Mouse (Mus musculus): ENCODE results near the gene Xpr1. TPM values are rescaled to one million over a fixed set of nuclear protein-coding genes. Genes with fewer than 3 reads are reported as not detected.
"Not testable (repeated sequence)": the region's sequence is repeated elsewhere in the genome, so short reads cannot be mapped to it uniquely, and the experiment has no call there.

Xpr1 gene
- polyA plus RNA-seq, 1 experiment from 2014 or later, result 10.1 TPM

GRCm38 (mm10) chr1:155275793-155276192 is 141.4 kb downstream of the Xpr1 start:
- ATAC-seq (replicated peaks; ENCODE audit: insufficient number of reproducible peaks, low FRiP score, low TSS enrichment), result no peak
- no peak overlapping the region for H3K27ac ChIP-seq (ENCODE audit: low read depth, low read length)
- H3K9me3 ChIP-seq (replicated peaks; ENCODE audit: control insufficient read depth, low read length), result no peaks in the 10 kb centered on the region
- 0 out of 2 replicates have a peak, but pooled peaks cover 4% of the 10 kb centered on the region for H3K4me1 ChIP-seq (ENCODE audit: control insufficient read depth, insufficient read depth, low read length)
- H3K36me3 ChIP-seq (ENCODE audit: control insufficient read depth, insufficient read depth, low read length), result no peaks in the 10 kb centered on the region
- H3K4me3 ChIP-seq (ENCODE audit: low read depth, low read length), result no peak overlapping the region
- no peaks in the 10 kb centered on the region for H3K27me3 ChIP-seq (ENCODE audit: control insufficient read depth, insufficient read depth, low read length)
- 82% methylated on average over 4 of the region's 4 CpGs for whole genome bisulfite sequencing (ENCODE audit: insufficient replicate concordance)
- no peak overlapping the region for H3K9ac ChIP-seq (ENCODE audit: low read depth, low read length)
- H3K4me2 ChIP-seq, result no peak overlapping the region

- Histone ChIP-seq H3K27ac (ENCODE audit: low read depth, low read length) (no peak overlapping the region), H3K4me1 (ENCODE audit: control insufficient read depth, insufficient read depth, low read length) (0 out of 2 replicates have a peak, but pooled peaks cover 4% of the 10 kb centered on the region), H3K36me3 (ENCODE audit: control insufficient read depth, insufficient read depth, low read length) (no peaks in the 10 kb centered on the region), H3K9ac (ENCODE audit: low read depth, low read length) (no peak overlapping the region), H3K27me3 (ENCODE audit: control insufficient read depth, insufficient read depth, low read length) (no peaks in the 10 kb centered on the region), H3K4me3 (ENCODE audit: low read depth, low read length) (no peak overlapping the region), H3K9me3 (replicated peaks; ENCODE audit: control insufficient read depth, low read length) (no peaks in the 10 kb centered on the region), H3K4me2 (no peak overlapping the region)
- no peak for ATAC-seq (replicated peaks; ENCODE audit: insufficient number of reproducible peaks, low FRiP score, low TSS enrichment)
- WGBS (ENCODE audit: insufficient replicate concordance), result 84% methylated on average over 3 of the region's 3 CpGs
Observed at GRCm38 (mm10) chr1:155274976-155275375, 142.2 kb downstream of the Xpr1 start.

GRCm38 (mm10) chr1:155272953-155273352 is 144.3 kb downstream of the Xpr1 start:
- 90% methylated on average over 4 of the region's 4 CpGs for WGBS (ENCODE audit: insufficient replicate concordance)
- no peak overlapping the region for H3K4me2 ChIP-seq
- H3K9me3 ChIP-seq (replicated peaks; ENCODE audit: control insufficient read depth, low read length), result no peaks in the 10 kb centered on the region
- H3K27me3 ChIP-seq (ENCODE audit: control insufficient read depth, insufficient read depth, low read length), result no peaks in the 10 kb centered on the region
- H3K27ac ChIP-seq (ENCODE audit: low read depth, low read length), result no peak overlapping the region
- no peak overlapping the region for H3K4me3 ChIP-seq (ENCODE audit: low read depth, low read length)
- 0 out of 2 replicates have a peak, but pooled peaks cover 4% of the 10 kb centered on the region for H3K4me1 ChIP-seq (ENCODE audit: control insufficient read depth, insufficient read depth, low read length)
- no peaks in the 10 kb centered on the region for H3K36me3 ChIP-seq (ENCODE audit: control insufficient read depth, insufficient read depth, low read length)
- no peak overlapping the region for H3K9ac ChIP-seq (ENCODE audit: low read depth, low read length)
- ATAC-seq (replicated peaks; ENCODE audit: insufficient number of reproducible peaks, low FRiP score, low TSS enrichment), result no peak

- H3K27me3 ChIP-seq (ENCODE audit: control insufficient read depth, insufficient read depth, low read length); H3K4me3 ChIP-seq (ENCODE audit: low read depth, low read length); ATAC-seq (replicated peaks; ENCODE audit: insufficient number of reproducible peaks, low FRiP score, low TSS enrichment); H3K9ac ChIP-seq (ENCODE audit: low read depth, low read length); H3K36me3 ChIP-seq (ENCODE audit: control insufficient read depth, insufficient read depth, low read length); H3K27ac ChIP-seq (ENCODE audit: low read depth, low read length); H3K4me2 ChIP-seq; H3K9me3 ChIP-seq (replicated peaks; ENCODE audit: control insufficient read depth, low read length); H3K4me1 ChIP-seq (ENCODE audit: control insufficient read depth, insufficient read depth, low read length): not testable (repeated sequence)
- WGBS (ENCODE audit: insufficient replicate concordance), result 86% methylated on average over 10 of the region's 10 CpGs
Observed at GRCm38 (mm10) chr1:155262496-155262895, 154.7 kb downstream of the Xpr1 start.

- H3K4me1 ChIP-seq (ENCODE audit: control insufficient read depth, insufficient read depth, low read length), result 0 out of 2 replicates have a peak, but pooled peaks cover 3% of the 10 kb centered on the region
- no peak for ATAC-seq (replicated peaks; ENCODE audit: insufficient number of reproducible peaks, low FRiP score, low TSS enrichment)
- no peak overlapping the region for H3K9ac ChIP-seq (ENCODE audit: low read depth, low read length)
- H3K36me3 ChIP-seq (ENCODE audit: control insufficient read depth, insufficient read depth, low read length), result no peaks in the 10 kb centered on the region
- H3K9me3 ChIP-seq (replicated peaks; ENCODE audit: control insufficient read depth, low read length), result no peaks in the 10 kb centered on the region
- 88% methylated on average over 8 of the region's 8 CpGs for WGBS (ENCODE audit: insufficient replicate concordance)
- no peak overlapping the region for H3K27ac ChIP-seq (ENCODE audit: low read depth, low read length)
- H3K27me3 ChIP-seq (ENCODE audit: control insufficient read depth, insufficient read depth, low read length), result no peaks in the 10 kb centered on the region
- H3K4me3 ChIP-seq (ENCODE audit: low read depth, low read length), result no peak overlapping the region
- no peak overlapping the region for H3K4me2 ChIP-seq
Observed at GRCm38 (mm10) chr1:155254309-155254708, 162.9 kb downstream of the Xpr1 start.

- Histone ChIP-seq H3K4me2 (no peak overlapping the region), H3K9me3 (replicated peaks; ENCODE audit: control insufficient read depth, low read length) (no peaks in the 10 kb centered on the region), H3K9ac (ENCODE audit: low read depth, low read length) (no peak overlapping the region), H3K4me1 (ENCODE audit: control insufficient read depth, insufficient read depth, low read length) (0 out of 2 replicates have a peak, but pooled peaks cover 3% of the 10 kb centered on the region), H3K4me3 (ENCODE audit: low read depth, low read length) (no peak overlapping the region), H3K27ac (ENCODE audit: low read depth, low read length) (no peak overlapping the region), H3K36me3 (ENCODE audit: control insufficient read depth, insufficient read depth, low read length) (no peaks in the 10 kb centered on the region), H3K27me3 (ENCODE audit: control insufficient read depth, insufficient read depth, low read length) (no peaks in the 10 kb centered on the region)
- WGBS (ENCODE audit: insufficient replicate concordance), result 69% methylated on average over 12 of the region's 12 CpGs
- ATAC-seq (replicated peaks; ENCODE audit: insufficient number of reproducible peaks, low FRiP score, low TSS enrichment), result no peak
Observed at GRCm38 (mm10) chr1:155253126-155253525, 164.1 kb downstream of the Xpr1 start.

- Histone ChIP-seq H3K9ac (ENCODE audit: low read depth, low read length) (no peak overlapping the region), H3K27me3 (ENCODE audit: control insufficient read depth, insufficient read depth, low read length) (no peaks in the 10 kb centered on the region), H3K27ac (ENCODE audit: low read depth, low read length) (no peak overlapping the region), H3K4me2 (no peak overlapping the region), H3K4me3 (ENCODE audit: low read depth, low read length) (no peak overlapping the region), H3K36me3 (ENCODE audit: control insufficient read depth, insufficient read depth, low read length) (no peaks in the 10 kb centered on the region), H3K4me1 (ENCODE audit: control insufficient read depth, insufficient read depth, low read length) (peaks cover 3% of the 10 kb centered on the region; the same call in 1 of the 2 replicates), H3K9me3 (replicated peaks; ENCODE audit: control insufficient read depth, low read length) (no peaks in the 10 kb centered on the region)
- WGBS (ENCODE audit: insufficient replicate concordance), result 34% methylated on average over 6 of the region's 6 CpGs
- ATAC-seq (replicated peaks; ENCODE audit: insufficient number of reproducible peaks, low FRiP score, low TSS enrichment), result no peak
Observed at GRCm38 (mm10) chr1:155252631-155253121, 164.5 kb downstream of the Xpr1 start.

GRCm38 (mm10) chr1:155251596-155251995 is 165.6 kb downstream of the Xpr1 start:
- Histone ChIP-seq H3K27me3 (ENCODE audit: control insufficient read depth, insufficient read depth, low read length) (no peaks in the 10 kb centered on the region), H3K9me3 (replicated peaks; ENCODE audit: control insufficient read depth, low read length) (no peaks in the 10 kb centered on the region), H3K36me3 (ENCODE audit: control insufficient read depth, insufficient read depth, low read length) (no peaks in the 10 kb centered on the region), H3K27ac (ENCODE audit: low read depth, low read length) (no peak overlapping the region), H3K4me1 (ENCODE audit: control insufficient read depth, insufficient read depth, low read length) (peaks cover 3% of the 10 kb centered on the region; the same call in 1 of the 2 replicates), H3K4me2 (no peak overlapping the region), H3K4me3 (ENCODE audit: low read depth, low read length) (no peak overlapping the region), H3K9ac (ENCODE audit: low read depth, low read length) (no peak overlapping the region)
- WGBS (ENCODE audit: insufficient replicate concordance), result 67% methylated on average over 5 of the region's 5 CpGs
- ATAC-seq (replicated peaks; ENCODE audit: insufficient number of reproducible peaks, low FRiP score, low TSS enrichment), result no peak

GRCm38 (mm10) chr1:155250531-155251135 is 166.6 kb downstream of the Xpr1 start:
- WGBS (ENCODE audit: insufficient replicate concordance), result 35% methylated on average over 4 of the region's 4 CpGs
- no peak overlapping the region for H3K4me2 ChIP-seq
- H3K9me3 ChIP-seq (replicated peaks; ENCODE audit: control insufficient read depth, low read length), result no peaks in the 10 kb centered on the region
- H3K9ac ChIP-seq (ENCODE audit: low read depth, low read length), result no peak overlapping the region
- H3K27ac ChIP-seq (ENCODE audit: low read depth, low read length), result no peak overlapping the region
- H3K4me3 ChIP-seq (ENCODE audit: low read depth, low read length), result no peak overlapping the region
- H3K4me1 ChIP-seq (ENCODE audit: control insufficient read depth, insufficient read depth, low read length), result peaks cover 3% of the 10 kb centered on the region; the same call in 1 of the 2 replicates
- no peak for ATAC-seq (replicated peaks; ENCODE audit: insufficient number of reproducible peaks, low FRiP score, low TSS enrichment)
- H3K36me3 ChIP-seq (ENCODE audit: control insufficient read depth, insufficient read depth, low read length), result no peaks in the 10 kb centered on the region
- H3K27me3 ChIP-seq (ENCODE audit: control insufficient read depth, insufficient read depth, low read length), result no peaks in the 10 kb centered on the region

Data from heart, embryonic 11.5 days (tissue).